Mouse (Mus musculus) lung, postnatal 25 days (tissue): ENCODE measurements around the gene Mrpl24.
A peak's percentile ranks its signal among the peaks of the same experiment; 100 is the strongest.

ENCODE experiments used
- DNase-seq: peaks from one replicate; pipeline ENCODE4 v3.0.0; 2022; ENCODE audit warnings: low spot score

Gene Mrpl24

DNA sequence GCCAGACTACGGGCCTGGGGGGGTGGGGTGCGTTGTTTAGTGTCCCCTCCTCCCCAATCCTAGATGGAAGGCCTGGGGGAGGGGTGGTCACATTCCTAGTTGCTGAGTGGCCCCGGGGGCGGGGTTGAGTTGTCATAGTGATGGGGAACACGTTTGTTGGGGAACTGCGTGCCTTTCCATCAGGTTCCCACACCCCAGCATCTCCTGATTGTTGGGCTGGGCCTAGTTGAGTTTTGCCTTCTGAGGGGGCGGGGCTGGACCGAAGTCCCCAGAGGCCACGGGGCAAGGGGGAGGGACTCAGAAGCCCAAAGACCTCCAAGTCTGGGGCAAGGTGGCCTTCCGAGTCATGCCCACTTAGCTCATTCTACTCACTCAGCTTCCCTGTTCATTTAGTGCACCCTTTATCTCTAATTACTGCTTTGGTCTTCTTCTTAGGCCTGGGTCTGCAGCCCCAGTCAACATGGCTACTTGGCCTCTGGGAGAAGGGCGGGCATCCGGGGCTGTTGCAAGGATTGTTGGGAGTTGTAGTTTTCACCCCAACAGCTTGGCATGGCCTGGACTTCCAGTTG lies 8.6 kb upstream of the Mrpl24 start:
- peak; percentile 90 for DNase-seq

DNA sequence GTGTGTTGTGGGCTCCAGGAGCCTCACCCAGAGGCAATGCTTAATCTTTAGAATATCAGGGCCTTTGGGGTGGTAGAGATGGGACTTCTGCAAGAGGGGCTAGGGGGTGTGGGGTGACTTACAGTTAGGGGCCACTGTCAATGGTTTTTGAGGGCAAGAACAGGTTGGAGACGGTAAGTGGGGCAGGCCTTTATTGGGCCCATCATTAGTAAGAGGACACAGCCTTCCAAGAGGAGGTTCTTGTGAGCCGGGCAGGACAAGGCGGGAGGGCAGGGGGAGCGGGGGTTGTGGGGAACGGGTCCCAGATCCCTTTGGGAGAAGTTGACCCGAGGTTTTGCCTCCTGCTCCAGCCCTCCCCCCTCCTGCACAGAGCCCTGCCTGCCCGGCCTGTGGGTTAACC lies 5.8 kb upstream of the Mrpl24 start:
- no peak for DNase-seq

- DNase-seq: no peak
Measured at GRCm38 (mm10) chr3:87913891-87914290, 5.4 kb upstream of the Mrpl24 start.

DNA sequence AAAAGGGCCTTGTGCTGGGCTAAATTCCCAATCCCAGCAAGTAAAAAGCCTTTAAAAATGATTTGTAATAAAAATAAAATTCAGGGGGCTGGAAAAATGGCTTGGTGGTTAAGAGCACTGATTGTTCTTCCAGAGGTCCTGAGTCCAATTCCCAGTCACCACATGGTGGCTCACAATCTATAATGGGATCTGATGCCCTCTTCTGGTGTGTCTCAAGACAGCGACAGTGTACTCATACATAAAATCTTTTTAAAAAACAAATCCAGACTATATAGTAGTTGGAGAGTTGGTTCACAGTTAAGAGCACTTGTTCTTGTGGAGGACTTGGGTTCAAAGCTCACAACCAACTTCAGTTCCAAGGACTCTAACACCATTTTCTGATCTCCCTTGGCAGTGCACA lies 2.3 kb upstream of the Mrpl24 start:
- DNase-seq: no peak

DNA sequence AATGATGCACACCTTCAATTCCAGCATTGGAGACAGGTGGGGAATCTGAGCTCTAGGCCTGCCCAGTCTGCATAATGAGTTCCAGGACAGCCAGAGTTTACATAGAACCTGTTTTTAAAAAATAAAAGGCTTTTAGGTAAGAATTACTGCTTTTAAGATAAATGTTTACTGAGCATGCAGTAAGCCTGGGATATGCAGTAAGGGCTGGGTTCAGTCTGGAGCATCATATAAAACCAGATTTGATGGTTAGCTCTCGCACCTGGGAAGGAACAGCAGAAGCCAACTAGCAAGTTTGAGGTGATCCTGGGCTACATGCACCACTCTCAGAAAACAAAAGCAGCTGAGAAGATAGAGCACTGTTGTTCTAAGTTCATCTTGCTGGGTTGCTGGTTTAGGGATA lies 755 bp upstream of the Mrpl24 start:
- no peak for DNase-seq

DNA sequence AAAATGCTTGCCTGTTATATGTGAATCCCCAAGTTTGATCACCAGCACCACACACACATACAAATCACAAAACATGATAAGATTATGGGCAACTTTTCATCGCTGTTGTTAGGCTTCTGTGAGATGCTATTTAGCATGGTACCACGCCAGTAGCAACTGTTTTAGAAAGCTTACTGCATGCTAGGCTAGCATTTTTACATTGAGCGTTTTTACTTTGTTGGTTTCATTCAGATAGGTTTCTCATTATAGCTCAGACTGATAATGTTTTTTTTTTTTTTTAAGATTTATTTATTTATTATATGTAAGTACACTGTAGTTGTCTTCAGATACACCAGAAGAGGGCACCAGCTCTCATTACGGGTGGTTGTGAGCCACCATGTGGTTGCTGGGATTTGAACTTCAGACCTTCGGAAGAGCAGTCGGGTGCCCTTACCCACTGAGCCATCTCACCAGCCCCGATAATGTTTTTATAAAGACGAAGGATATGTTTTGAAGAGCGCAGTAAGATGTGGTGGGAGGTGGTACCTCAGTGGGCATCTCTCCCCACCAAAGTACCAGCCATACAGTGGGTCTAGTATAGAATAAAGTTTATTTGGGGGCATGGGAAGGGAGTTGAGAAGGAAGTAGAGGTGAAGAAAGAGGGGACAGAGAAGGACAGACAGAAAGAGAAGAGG lies 1.1 kb downstream of the Mrpl24 start:
- DNase-seq: no peak

DNA sequence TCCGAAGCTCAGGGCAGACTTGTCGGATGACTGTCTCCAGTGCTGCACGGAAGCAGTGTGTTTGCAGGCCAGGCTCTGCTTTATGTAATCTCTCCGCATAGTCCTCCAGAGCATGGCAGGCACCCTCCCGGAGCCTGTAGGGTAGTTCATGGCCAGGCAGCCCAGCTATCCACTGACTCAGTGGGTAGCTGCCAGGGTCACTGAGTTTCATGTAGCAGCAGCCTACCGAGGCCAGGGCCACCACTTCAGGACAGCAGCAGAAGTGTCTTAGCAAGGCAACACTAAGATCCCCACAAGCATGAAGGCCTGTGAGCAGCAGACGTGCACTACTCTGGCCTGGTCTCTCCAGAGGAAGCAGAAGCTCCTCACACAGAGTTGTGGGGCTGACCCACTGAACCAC lies 5.7 kb downstream of the Mrpl24 start:
- DNase-seq: no peak

DNA sequence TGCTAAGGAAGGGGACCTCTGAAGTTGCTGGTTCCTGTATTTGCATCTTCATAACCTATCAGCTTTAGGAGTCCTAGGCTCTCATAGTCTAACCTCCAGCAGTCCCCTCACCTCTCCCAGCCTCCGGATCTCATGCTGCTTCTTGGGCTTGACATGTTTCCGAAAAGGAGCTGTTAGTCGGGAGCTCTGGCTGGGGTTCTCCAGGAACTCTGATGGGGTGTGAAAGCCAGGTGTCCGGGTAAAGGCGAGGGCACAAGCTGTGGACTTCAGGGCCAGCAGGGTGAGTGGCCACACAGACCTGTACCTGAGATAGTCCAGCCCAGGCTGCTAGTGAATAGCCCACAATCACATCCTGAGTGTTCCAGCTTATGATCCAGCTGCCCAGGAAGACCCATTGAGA lies 8.1 kb downstream of the Mrpl24 start:
- DNase-seq: no peak

GRCm38 (mm10) chr3:87929341-87930077 lies 10.2 kb downstream of the Mrpl24 start:
- DNase-seq: no peak

GRCm38 (mm10) chr3:87930078-87930795 lies 10.9 kb downstream of the Mrpl24 start, which contains the start of the genes Isg20l2 and Rrnad1:
Isg20l2 (plus strand) TSS chr3:87930314.
Rrnad1 (minus strand) TSS chr3:87930717.
- peak; percentile 97 for DNase-seq

DNA sequence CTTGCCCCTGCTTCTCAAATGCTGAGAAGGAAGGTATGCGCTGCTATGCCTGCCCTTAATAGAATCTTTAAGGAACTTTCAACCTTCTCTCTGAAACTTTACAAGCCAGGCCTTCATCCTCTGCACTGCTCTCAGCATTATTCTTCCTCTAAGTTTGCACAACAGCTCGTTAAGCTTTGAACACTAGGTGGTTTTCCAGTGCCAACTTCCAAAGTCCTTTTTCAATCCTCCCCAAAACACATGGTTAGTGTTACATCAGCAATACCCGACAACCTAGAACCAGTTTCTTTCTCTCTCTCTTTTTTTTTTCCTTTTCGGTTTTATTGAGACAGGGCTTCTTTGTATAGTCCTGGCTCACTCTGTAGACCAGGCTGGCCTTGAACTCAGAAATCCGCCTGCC lies 14.7 kb downstream of the Mrpl24 start:
- no peak for DNase-seq

DNA sequence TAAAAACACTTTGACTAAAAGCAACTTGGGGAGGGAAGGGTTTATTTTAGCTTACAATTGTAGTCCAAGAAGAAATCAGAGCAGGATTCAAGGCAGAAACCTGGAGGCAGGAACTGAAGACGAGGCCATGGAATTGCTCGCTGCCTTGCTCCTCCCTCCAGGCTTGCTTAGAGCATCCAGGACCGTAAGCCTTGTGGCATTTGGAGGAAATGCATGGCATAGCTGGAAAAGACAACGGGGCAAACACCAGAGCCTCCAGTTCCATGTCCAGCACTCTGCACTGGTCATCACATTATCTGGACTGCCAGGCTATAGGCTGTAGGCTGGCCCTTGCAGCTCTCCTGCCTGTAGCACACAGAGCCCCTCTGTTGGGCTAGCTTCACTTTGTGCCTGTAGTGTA lies 15.2 kb downstream of the Mrpl24 start:
- DNase-seq: no peak

- DNase-seq: no peak
Measured at GRCm38 (mm10) chr3:87935201-87935600, 15.9 kb downstream of the Mrpl24 start.

DNA sequence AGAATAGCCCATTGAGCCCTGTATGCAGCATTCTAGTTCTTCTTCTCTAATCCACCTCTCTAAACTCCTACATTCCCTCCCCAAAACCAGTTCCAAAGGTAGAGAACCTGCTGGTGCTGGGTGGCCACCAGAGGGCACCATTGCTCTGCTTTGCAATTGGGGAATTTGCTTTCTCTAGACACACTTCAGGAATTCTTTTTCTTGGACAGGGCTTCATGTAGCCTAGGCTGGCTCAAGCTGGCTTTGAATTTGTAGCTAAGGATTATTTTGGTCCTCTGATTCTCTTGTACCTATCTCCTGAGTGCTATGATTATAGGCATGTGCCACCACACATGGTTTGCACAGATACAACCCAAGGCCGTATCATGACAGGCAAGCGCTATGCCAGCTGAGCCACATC lies 16.5 kb downstream of the Mrpl24 start:
- peak; percentile 75 for DNase-seq

DNA sequence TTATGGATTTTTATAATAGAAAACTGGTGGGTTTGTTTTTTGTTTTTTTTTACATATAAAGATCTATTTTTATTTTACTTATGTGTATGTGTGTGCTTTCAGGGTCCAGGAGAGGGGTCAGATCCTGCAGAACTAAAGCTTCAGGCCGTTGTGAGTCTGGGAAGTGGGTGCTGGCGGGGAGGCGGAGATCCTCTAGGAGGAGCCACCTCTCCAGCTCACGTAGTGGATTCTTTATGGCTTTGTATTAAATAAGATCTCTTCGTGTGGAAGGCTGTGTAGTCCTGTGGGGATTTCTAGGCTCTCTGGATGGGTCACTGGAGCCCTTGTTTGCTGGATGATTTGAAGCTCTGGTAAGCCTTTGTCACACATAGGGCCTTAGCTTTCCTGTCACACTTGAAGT lies 21.3 kb downstream of the Mrpl24 start:
- DNase-seq: no peak

GRCm38 (mm10) chr3:87942471-87942870 lies 23.2 kb downstream of the Mrpl24 start:
- no peak for DNase-seq

GRCm38 (mm10) chr3:87943586-87943985 lies 24.3 kb downstream of the Mrpl24 start:
- no peak for DNase-seq

GRCm38 (mm10) chr3:87944838-87945600 lies 25.7 kb downstream of the Mrpl24 start:
- DNase-seq: no peak

DNA sequence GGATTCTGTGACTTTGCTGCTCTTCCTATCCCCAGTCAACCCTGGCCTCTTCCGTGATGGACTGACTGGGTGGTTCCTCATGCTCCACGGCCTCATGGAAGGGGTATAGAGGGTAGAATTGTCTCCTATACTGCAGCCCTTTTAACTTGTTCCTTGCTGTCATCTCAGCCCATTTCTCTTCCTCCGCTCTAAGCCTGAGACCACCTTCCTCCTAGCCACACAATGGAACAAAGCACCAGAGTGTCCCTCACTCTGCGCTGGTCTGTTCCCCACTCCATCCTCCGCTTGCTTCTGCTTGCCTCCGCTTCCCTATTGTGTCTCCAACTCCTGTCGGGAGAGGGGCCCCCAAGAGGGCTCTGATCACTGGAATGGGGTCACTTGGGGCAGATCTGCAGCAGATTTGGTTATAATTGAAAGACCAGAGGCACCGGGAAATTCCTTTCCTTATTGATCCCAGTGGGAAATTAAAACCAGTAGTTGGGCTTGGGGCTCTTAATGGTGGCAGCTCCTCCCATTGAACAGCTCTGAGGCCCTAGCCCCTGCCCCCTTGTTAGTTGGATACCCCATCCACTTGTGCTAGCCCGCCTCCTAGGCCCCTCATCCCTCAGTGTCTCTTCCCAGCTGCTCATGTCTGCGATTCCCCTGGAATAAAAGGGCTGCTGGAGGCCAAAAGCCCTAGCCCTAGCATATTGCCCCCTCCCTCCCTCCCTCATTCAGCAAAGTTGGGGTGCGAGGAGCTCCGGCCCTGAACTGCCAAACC lies 26.7 kb downstream of the Mrpl24 start:
- DNase-seq: no peak

DNA sequence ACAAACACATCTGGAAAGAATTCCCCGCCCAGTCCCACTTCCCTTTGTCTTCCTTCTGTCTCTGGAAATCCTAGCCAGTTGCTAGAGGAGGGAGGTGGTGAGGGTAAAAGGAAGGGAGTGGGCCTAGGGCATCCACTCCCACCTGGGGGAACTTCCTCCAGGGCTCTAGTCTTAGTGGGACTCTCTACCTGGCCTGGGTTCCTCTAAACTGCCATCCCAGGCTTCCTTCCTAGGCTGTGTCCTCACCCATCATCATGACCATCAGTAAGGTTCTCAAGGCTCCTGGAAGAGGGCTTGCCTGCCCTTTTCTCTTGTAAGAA lies 27.2 kb downstream of the Mrpl24 start:
- DNase-seq: no peak

- DNase-seq: no peak
Measured at GRCm38 (mm10) chr3:87947056-87947810, 27.9 kb downstream of the Mrpl24 start.
